Mouse (Mus musculus): ENCODE data around the gene Idh3b.

The Idh3b gene

DNA sequence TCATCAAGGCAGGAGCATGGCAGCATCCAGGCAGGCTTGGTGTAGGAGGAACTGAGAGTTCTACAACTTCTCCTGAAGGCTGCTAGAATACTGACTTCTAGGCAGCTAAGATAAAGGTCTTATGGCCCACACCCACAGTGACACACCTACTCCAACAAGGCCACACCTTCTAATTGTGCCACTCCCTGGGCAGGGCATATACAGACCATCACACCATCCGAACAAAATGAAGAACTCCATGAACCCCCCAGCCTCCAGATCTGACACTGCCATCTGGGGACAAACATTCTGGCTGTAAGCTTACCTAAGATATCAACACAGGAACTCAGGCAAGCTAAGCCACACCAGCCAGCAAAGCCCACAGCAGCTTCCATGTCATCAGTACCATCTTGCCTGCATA, 18.8 kb downstream of the Idh3b start:
- DNase-seq (ENCODE audit: low spot score in 2 of 2): no peak

DNA sequence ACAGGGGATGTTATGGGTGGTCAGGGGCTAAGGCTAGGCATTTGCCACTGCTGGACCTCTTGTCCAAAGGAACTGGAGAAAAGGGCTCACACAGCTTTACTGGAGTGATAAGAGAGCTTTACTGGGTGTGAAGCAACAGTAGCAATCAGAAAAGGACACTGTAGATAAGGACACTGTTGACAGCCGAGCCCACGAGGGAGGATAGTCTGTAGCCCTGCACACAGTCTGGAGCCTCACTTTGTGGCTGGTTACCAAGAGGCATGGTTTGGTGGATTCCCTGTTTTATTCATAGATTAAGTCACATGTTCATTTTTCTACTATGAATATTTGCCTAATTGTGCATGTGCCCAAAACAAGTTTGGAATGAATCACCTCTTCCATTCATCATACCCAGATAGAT, 21.9 kb downstream of the Idh3b start:
- DNase-seq (ENCODE audit: low spot score in 2 of 2): no peak

DNA sequence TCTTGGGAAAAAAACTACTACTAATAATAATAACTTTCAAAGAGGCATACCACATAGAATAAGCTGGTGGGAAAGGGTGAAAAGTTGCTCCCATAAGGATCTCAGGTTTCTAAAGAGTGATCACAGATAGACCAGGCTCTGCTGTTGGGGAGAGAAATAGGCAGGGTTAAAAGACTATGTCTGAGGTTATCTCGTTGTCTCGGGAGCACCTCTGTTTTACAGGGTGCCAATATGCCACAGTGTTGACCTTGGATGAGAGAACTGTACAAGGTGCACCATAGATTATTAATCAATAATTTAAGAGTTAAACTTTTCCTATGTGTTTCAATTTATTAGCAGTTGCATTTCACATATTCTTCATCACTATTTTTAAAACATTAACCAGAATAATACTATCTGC, 22.4 kb downstream of the Idh3b start:
- no peak for DNase-seq (ENCODE audit: low spot score in 2 of 2)

DNA sequence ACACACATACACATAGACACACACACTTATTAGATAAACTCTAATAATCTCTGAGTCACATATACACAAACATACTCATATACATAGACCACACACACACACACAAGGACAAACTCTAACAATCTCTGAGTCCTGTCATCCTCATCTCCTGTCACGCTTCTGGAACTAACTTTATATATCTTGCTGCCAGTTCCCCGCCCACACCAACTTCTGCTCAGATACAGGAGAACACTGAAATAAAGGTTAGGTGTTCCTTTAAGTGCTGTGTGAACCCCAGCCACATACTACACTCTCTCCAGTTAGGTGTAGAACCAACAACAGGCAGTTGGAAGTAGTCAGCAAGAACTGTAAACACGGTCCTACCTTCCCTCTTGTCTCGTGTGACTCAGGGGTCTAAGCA, 23.5 kb downstream of the Idh3b start:
- no peak for DNase-seq (ENCODE audit: low spot score in 2 of 2)

DNA sequence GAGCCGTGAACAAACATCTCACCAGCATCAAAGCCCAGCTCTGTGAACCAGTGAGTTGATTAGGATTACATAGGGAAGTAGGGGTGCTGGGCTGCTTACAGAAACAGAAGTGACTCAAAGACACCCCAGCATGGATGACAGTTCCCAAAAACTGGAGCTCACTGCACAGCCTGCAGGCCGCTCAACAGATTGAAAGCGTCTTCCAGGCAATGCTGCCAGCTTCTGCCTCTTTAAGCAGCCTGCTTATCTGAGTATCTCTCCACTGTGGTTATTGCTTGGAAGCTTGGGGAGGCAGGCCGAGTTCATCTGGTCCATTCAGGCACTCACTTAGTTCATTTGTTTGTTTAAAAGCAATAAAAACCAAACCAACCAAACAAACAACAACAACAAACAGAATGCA, 27.6 kb downstream of the Idh3b start:
- no peak for DNase-seq (ENCODE audit: low spot score in 2 of 2)

DNA sequence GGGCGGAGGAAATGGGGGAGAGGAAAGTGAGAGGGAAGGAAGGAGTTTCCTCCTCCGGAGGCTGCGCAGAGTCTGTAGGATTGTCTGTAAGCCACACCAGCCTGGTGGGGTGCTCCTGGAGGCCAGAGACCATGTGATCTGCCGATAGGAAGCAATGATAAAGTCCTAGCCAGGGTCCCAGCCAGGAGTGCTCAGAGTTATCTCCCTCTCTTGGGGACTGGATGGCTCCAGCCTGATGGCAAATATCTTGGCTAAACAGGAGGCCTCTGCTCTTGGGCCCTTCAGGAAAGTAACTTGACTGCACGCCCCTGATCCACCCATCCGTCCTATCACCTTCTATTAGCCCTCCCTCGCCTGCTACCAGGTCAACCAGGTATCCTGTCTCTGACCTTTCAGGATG, 36.1 kb downstream of the Idh3b start:
- DNase-seq (ENCODE audit: low spot score in 2 of 2): no peak

DNA sequence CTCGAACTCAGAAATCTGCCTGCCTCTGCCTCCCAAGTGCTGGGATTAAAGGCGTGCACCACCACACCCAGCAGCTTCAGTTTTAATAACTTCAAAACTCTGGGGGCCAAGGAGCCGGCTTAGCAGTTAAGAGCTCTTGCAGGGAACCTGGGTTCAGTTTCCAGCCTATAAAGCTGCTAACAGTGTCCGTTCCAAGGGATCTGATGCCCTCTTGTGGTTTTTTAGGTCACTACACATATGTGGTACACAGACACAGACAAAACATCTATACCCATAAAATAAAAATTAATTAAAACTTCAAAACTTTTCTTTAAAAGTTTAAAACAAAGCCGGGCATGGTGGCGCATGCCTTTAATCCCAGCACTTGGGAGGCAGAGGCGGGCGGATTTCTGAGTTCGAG, 37.4 kb downstream of the Idh3b start:
- DNase-seq (ENCODE audit: low spot score in 2 of 2): no peak
